Mouse (Mus musculus) stomach, postnatal 0 days (tissue): ENCODE data around the gene Mef2c. TPM values are rescaled to one million over a fixed set of nuclear protein-coding genes. Genes with fewer than 3 reads are reported as not detected.

ENCODE experiments used
- ATAC-seq: fragments of 200-750 bp; cut with Nextera tagmentation; 2 replicates; pipeline ENCODE4 v1.8.0; 2017; ENCODE audit not compliant: low FRiP score, low TSS enrichment
- DNase-seq: peaks from one replicate; pipeline ENCODE4 v3.0.0-alpha.2; 2016; ENCODE audit warnings: low spot score
- H3K27ac ChIP-seq: fragments of 300-500 bp; sonication (generic); replicated peaks from 2 replicates; pipeline ENCODE4 v1.5.1; 2014; ENCODE audit warnings: mild to moderate bottlenecking, control low read depth
- H3K27me3 ChIP-seq: fragments of 300-500 bp; sonication (generic); 2 replicates; pipeline ENCODE4 v1.6.1; 2014; ENCODE audit warnings: low read length; ENCODE audit not compliant: control insufficient read depth, insufficient read depth
- H3K36me3 ChIP-seq: fragments of 300-500 bp; sonication (generic); 2 replicates; pipeline ENCODE4 v1.6.1; 2014; ENCODE audit warnings: low read length, mixed read lengths; ENCODE audit not compliant: control insufficient read depth, insufficient read depth
- H3K4me1 ChIP-seq: fragments of 300-500 bp; sonication (generic); replicated peaks from 2 replicates; pipeline ENCODE4 v1.6.1; 2014; ENCODE audit warnings: antibody characterized with exemption; ENCODE audit not compliant: control insufficient read depth, insufficient read depth
- H3K4me2 ChIP-seq: fragments of 300-500 bp; sonication (generic); replicated peaks from 2 replicates; pipeline ENCODE4 v1.6.1; 2014; ENCODE audit warnings: low read depth, mild to moderate bottlenecking, control low read depth, moderate library complexity
- H3K4me3 ChIP-seq: fragments of 300-500 bp; sonication (generic); 2 replicates; pipeline ENCODE4 v1.5.1; 2014; ENCODE audit warnings: low read depth, low read length, control low read depth
- H3K9ac ChIP-seq: fragments of 300-500 bp; sonication (generic); 2 replicates; pipeline ENCODE4 v1.6.1; 2014; ENCODE audit warnings: mild to moderate bottlenecking, low read length, control low read depth, mixed read lengths
- H3K9me3 ChIP-seq: fragments of 300-500 bp; sonication (generic); 2 replicates; pipeline ENCODE4 v1.6.1; 2016; ENCODE audit warnings: low read length; ENCODE audit not compliant: control insufficient read depth
- CTCF ChIP-seq: IDR thresholded peaks from 2 replicates; pipeline ENCODE4 v1.5.1; 2016; ENCODE audit warnings: antibody characterized with exemption, low read depth, mild to moderate bottlenecking, moderate library complexity
- EP300 ChIP-seq: optimal IDR thresholded peaks from 2 replicates; pipeline ENCODE3; 2016; ENCODE audit warnings: antibody characterized with exemption
- WGBS: fragments of 180-500 bp; shearing (Covaris S2); extraction: QIAGEN DNeasy Blood & Tissue Kit; methylation state at CpG from one replicate; pipeline ENCODE4 v1.1.7; 2014; 5-methylcytosine and 5-hydroxymethylcytosine counted together
- polyA plus RNA-seq: library from polyadenylated mRNA; unstranded; fragments of >200 nt; fragmentation: Nextera tagmentation; extraction: Ambion mirVana; gene quantifications from 2 replicates; pipeline ENCODE4 v1.2.1, GENCODE M21; 2015

Gene Mef2c
- polyA plus RNA-seq, 1 experiment from 2014 or later, result 18.4 TPM

DNA sequence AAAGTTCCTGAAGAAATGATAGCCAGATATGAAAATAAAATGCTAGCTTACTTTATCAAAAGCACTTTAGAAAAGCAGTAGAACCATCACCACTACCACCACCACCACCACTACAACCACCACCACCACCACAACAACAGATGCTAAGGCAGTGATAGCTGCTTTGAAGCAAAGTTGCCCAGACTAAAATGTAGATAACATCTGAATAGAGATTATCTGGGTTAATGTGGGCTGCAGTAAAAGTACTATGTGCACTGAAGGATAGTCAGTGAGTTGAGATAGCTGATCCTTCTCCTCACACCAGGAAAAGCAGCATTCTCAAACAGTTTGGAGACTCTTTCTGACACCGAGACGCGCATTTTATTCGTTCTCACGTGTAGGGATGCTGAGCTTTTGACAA, 87.1 kb downstream of the Mef2c start:
- 95% methylated on average over 5 of the region's 5 CpGs for WGBS
- TF ChIP-seq EP300 (no peak), CTCF (no peak)
- Histone ChIP-seq H3K36me3 (no peaks in the 10 kb centered on the region), H3K27ac (no peak overlapping the region), H3K4me1 (no peaks in the 10 kb centered on the region), H3K27me3 (no peaks in the 10 kb centered on the region), H3K4me2 (no peak overlapping the region), H3K4me3 (no peak overlapping the region), H3K9ac (no peak overlapping the region), H3K9me3 (no peaks in the 10 kb centered on the region)
- ATAC-seq, result no peak
- no peak for DNase-seq

DNA sequence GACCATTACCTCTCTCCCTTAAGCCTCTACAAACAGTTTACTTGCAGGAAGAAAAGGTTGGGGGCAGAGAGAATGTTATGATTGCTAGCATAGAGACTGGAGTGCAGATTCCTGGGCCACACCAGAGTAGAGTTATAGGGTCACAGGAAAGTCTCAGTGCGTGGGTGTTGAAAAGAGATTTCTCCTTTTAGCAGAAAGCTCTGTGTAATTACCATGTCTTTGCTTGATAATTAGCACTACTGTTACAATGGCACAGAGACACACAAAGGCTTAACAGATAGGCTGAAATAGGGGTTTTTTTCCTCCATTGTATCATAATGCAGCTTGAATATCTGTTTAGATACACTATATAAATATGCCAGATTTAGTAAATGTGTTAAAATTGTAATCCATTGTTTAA, 91.6 kb downstream of the Mef2c start:
- Histone ChIP-seq H3K27ac (no peak overlapping the region), H3K4me1 (no peaks in the 10 kb centered on the region), H3K9ac (no peak overlapping the region), H3K36me3 (no peaks in the 10 kb centered on the region), H3K4me3 (no peak overlapping the region), H3K27me3 (no peaks in the 10 kb centered on the region), H3K4me2 (no peak overlapping the region), H3K9me3 (no peaks in the 10 kb centered on the region)
- DNase-seq (no peak), ATAC-seq (no peak)
- 76% methylated on average over 1 of the region's 1 CpGs for WGBS
- TF ChIP-seq EP300, result no peak
- no peak for TF ChIP-seq CTCF

DNA sequence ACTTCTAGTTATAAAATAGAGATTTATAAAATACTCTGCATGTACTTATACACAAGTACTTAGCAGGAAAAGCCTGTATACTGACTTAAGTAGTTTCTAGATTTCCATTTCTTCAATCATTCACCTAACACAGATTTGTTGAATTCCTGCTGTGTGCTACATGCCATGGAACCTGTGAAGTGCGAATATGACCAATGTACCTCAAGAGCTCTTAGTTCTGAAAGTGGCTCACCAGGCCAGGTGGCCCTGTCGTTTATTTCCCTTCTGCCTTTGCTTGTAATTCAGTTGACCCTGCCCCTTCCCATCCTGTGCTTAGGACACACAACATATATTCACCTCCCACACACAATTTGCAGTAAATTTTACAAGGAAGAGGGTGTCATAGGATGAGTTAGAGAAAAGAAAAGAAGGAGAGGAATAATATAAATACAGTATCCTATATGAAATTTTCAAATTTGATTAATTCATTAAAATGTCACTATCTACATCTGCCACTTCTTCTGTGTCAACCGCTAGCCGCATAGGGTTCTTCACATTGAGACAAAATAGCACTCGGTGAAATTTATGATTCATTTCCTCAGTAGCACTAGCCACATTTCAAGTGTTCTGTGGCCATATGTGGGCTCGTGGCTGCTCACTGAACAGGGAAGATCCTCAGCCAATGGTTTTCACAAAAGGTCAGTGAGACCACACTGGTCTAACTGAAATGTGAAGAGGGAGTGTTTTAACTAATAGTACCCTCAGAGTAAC, 93.3 kb downstream of the Mef2c start:
- no peak overlapping the region for H3K4me3 ChIP-seq
- TF ChIP-seq EP300 (no peak), CTCF (no peak)
- H3K9ac ChIP-seq, result no peak overlapping the region
- H3K4me2 ChIP-seq, result no peak overlapping the region
- no peak for DNase-seq
- ATAC-seq, result no peak
- H3K27me3 ChIP-seq, result no peaks in the 10 kb centered on the region
- WGBS, result 77% methylated on average over 6 of the region's 6 CpGs
- no peaks in the 10 kb centered on the region for H3K36me3 ChIP-seq
- no peaks in the 10 kb centered on the region for H3K4me1 ChIP-seq
- no peaks in the 10 kb centered on the region for H3K9me3 ChIP-seq
- no peak overlapping the region for H3K27ac ChIP-seq

DNA sequence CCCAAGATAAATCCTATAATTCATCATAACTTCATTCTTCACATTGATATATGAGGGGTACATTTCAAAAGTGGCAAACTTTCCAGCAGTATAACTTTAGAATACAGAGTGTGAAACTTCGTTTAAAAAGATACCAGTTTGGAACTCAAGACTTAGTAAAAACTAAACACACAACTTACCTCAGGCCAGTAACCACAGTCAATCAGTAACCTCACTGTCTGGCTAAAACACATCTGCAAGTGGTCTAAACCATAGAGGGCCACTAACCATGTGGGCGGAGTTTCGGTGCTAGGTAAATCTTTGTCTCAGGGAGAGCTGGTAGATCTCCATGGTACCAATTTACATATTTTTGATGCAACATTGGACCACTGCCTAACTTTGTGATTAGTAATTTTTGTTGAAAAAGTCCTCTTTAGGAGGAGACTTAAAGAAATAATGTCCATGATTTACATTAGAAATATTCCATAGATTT, 93.9 kb downstream of the Mef2c start:
- no peak overlapping the region for H3K4me3 ChIP-seq
- WGBS, result 92% methylated on average over 3 of the region's 3 CpGs
- ATAC-seq (no peak), DNase-seq (no peak)
- TF ChIP-seq EP300 (no peak), CTCF (no peak)
- H3K9me3 ChIP-seq, result no peaks in the 10 kb centered on the region
- no peaks in the 10 kb centered on the region for H3K27me3 ChIP-seq
- no peak overlapping the region for H3K27ac ChIP-seq
- no peak overlapping the region for H3K9ac ChIP-seq
- H3K4me2 ChIP-seq, result no peak overlapping the region
- no peaks in the 10 kb centered on the region for H3K4me1 ChIP-seq
- no peaks in the 10 kb centered on the region for H3K36me3 ChIP-seq

DNA sequence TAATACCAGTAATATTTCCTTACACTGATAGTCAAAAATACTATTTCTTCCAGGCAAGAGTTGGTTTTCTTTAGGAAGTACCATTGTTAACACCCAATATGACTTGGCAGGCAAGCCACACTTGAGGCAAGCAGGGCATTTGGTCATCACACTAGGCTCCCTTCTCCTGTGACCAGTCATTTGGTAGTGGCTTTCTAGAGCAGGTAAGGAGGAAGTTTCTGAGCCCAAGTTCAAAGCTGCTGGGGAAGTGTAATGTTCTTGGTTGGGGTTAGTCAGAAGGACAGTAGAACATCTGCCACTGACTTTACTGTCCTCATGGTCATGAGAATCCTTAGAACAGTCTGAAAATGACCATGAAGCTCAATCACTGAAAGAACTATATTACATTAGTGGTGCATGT, 96.5 kb downstream of the Mef2c start:
- no peak for ATAC-seq
- no peak overlapping the region for H3K9ac ChIP-seq
- no peaks in the 10 kb centered on the region for H3K9me3 ChIP-seq
- H3K4me2 ChIP-seq, result no peak overlapping the region
- TF ChIP-seq EP300 (no peak), CTCF (no peak)
- H3K4me1 ChIP-seq, result no peaks in the 10 kb centered on the region; the same call in 1 of the 2 replicates
- no peaks in the 10 kb centered on the region for H3K36me3 ChIP-seq
- no peak for DNase-seq
- H3K27ac ChIP-seq, result no peak overlapping the region
- no peaks in the 10 kb centered on the region for H3K27me3 ChIP-seq
- no peak overlapping the region for H3K4me3 ChIP-seq

DNA sequence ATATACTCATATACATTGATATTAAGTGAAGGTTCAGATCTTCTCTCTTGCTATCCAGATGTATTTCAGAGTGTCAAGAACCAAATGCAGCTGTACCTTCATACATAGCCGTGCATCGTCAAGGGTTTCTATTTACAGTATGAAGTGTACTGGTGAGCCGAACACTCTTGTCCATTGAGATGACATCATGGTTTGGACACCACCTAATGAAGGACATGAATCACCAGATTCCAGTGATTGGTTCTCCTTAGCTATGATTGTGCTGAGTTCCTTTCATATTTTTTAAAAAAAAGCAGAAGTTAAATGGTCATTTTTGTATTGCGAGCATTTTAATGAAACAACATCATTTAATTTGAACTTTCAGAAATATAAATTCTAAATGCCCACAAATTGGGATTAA, 97.9 kb downstream of the Mef2c start:
- H3K4me2 ChIP-seq, result no peak overlapping the region
- H3K9me3 ChIP-seq, result no peaks in the 10 kb centered on the region
- no peak for DNase-seq
- ATAC-seq, result no peak
- H3K4me1 ChIP-seq, result no peaks in the 10 kb centered on the region; the same call in 1 of the 2 replicates
- H3K9ac ChIP-seq, result no peak overlapping the region
- no peak for TF ChIP-seq EP300
- TF ChIP-seq CTCF, result no peak
- no peaks in the 10 kb centered on the region for H3K36me3 ChIP-seq
- no peaks in the 10 kb centered on the region for H3K27me3 ChIP-seq
- H3K4me3 ChIP-seq, result no peak overlapping the region
- 75% methylated on average over 4 of the region's 4 CpGs for WGBS
- H3K27ac ChIP-seq, result no peak overlapping the region
